Mouse (Mus musculus) limb, embryonic 14.5 days (tissue): ENCODE measurements around the gene Dab2ip. TPM values are rescaled to one million over a fixed set of nuclear protein-coding genes. Genes with fewer than 3 reads are reported as not detected.

Source experiments
- ATAC-seq: fragments of 200-750 bp; cut with Nextera tagmentation; 2 replicates; pipeline ENCODE4 v1.8.0; 2017; ENCODE audit warnings: low read depth, moderate number of reproducible peaks, moderate TSS enrichment; ENCODE audit not compliant: low FRiP score
- DNase-seq: peaks from one replicate; pipeline ENCODE4 v3.0.0-alpha.2; 2015; ENCODE audit warnings: low spot score
- H3K27ac ChIP-seq: fragments of 300-500 bp; sonication (generic); replicated peaks from 2 replicates; pipeline ENCODE4 v1.5.1; 2014; ENCODE audit warnings: low read depth, mild to moderate bottlenecking, low read length, moderate library complexity, mixed read lengths
- H3K27me3 ChIP-seq: fragments of 300-500 bp; sonication (generic); 2 replicates; pipeline ENCODE4 v1.6.1; 2014; ENCODE audit warnings: low read length, mixed read lengths; ENCODE audit not compliant: control insufficient read depth, insufficient read depth
- H3K36me3 ChIP-seq: fragments of 300-500 bp; sonication (generic); 2 replicates; pipeline ENCODE4 v1.6.1; 2014; ENCODE audit warnings: mild to moderate bottlenecking, low read length, moderate library complexity, mixed read lengths; ENCODE audit not compliant: control insufficient read depth, insufficient read depth
- H3K4me1 ChIP-seq: fragments of 300-500 bp; sonication (generic); 2 replicates; pipeline ENCODE4 v1.6.1; 2014; ENCODE audit warnings: antibody characterized with exemption, low read length, mixed read lengths; ENCODE audit not compliant: control insufficient read depth, insufficient read depth
- H3K4me2 ChIP-seq: fragments of 300-500 bp; sonication (generic); replicated peaks from 2 replicates; pipeline ENCODE4 v1.6.1; 2014; ENCODE audit warnings: low read depth, mild to moderate bottlenecking, low read length, moderate library complexity; ENCODE audit not compliant: severe bottlenecking
- H3K4me3 ChIP-seq: fragments of 300-500 bp; sonication (generic); replicated peaks from 2 replicates; pipeline ENCODE4 v1.5.1; 2014; ENCODE audit warnings: low read length
- H3K9ac ChIP-seq: fragments of 300-500 bp; sonication (generic); 2 replicates; pipeline ENCODE4 v1.6.1; 2014; ENCODE audit warnings: mild to moderate bottlenecking, low read depth, low read length, moderate library complexity; ENCODE audit not compliant: severe bottlenecking
- H3K9me3 ChIP-seq: fragments of 300-500 bp; sonication (generic); 2 replicates; pipeline ENCODE4 v1.6.1; 2016; ENCODE audit warnings: low read length; ENCODE audit not compliant: control insufficient read depth
- POLR2A ChIP-seq: fragments of 200-500 bp; IDR thresholded peaks from 2 replicates; pipeline ENCODE4 v1.8.0; 2012; ENCODE audit warnings: inconsistent platforms, mild to moderate bottlenecking, moderate library complexity, borderline replicate concordance; ENCODE audit not compliant: insufficient read depth, insufficient read length; ENCODE audit errors: extremely low read depth
- WGBS: fragments of 180-500 bp; shearing (Covaris S2); extraction: QIAGEN DNeasy Blood & Tissue Kit; methylation state at CpG from one replicate; pipeline ENCODE4 v1.1.7; 2014; 5-methylcytosine and 5-hydroxymethylcytosine counted together
- polyA plus RNA-seq, 2 experiments: library from polyadenylated mRNA; depleted of rRNA in 1 of 2; stranded (reverse) in 1 of 2; unstranded in 1 of 2; fragments of >200 nt; fragmentation: Nextera tagmentation in 1 of 2; extraction: Ambion mirVana in 1 of 2; gene quantifications; 2 replicates each; pipeline versions ENCODE4 v1.2.1 to v1.2.3; 2012 to 2014

The Dab2ip gene
- polyA plus RNA-seq, 2 experiments = 62.2 to 69.8 TPM

- Histone ChIP-seq H3K36me3 (peaks cover 6% of the 10 kb centered on the region; the same call in 1 of the 2 replicates), H3K27me3 (no peaks in the 10 kb centered on the region), H3K9ac (peak overlapping the region; percentile 88), H3K4me1 (peaks cover 72% of the 10 kb centered on the region), H3K27ac (peak overlapping the region; percentile 78), H3K4me2 (peak overlapping the region; percentile 79), H3K9me3 (no peaks in the 10 kb centered on the region), H3K4me3 (peak overlapping the region; percentile 84)
- ATAC-seq (peak; percentile 83), DNase-seq (peak; percentile 80)
- TF ChIP-seq POLR2A = peak; percentile 69; the same call in 1 of the 2 replicates
- WGBS = 1% methylated on average over 33 of the region's 41 CpGs
These were observed 63.7 kb downstream of the Dab2ip start for GRCm38 (mm10) chr2:35621796-35622195.

DNA sequence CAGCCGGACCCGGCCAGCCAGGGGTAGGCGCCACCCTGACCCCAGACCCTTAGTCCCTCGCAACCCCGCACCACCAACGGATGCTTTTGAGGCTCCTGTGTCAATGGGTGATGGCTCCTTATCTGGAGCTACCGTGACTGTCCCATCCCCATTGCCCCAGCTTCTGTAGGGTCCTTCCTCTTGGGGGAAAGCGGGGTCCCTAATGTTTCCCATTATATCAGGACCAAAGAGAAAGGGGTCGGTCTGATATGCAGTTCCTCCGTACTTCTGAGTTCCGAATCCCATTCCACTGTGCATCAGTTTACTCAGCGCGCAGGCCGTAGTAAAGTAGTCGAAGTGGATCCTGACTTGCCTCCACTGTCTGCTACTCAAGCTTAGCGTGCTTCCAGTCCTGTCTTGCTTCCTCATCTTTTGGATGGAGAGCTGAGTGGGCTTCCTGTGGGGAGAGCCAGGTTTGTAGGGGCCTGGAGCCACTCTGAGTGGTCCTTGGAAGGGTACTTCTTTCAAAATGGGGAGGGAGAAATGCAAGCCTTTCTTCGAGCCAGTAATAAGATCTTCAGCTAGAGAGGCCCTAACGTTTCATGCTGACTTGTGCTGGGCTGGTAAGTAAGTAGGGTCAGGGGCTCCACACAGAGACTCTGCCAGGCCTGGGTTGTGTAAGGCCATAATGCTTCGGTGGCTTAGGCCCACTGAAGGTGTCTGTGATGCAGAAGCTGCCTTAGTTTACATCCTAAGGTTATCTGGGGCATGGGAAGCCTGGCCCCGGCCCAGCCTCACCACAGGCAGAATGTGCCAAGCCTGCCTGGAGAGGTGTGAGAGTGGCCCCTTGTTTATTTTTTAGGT is 64.4 kb downstream of the Dab2ip start:
- no peaks in the 10 kb centered on the region for H3K27me3 ChIP-seq
- no peak for TF ChIP-seq POLR2A
- no peaks in the 10 kb centered on the region for H3K9me3 ChIP-seq
- H3K4me3 ChIP-seq = peak overlapping the region; percentile 84
- under 1% methylated on average over 19 of the region's 20 CpGs for WGBS
- DNase-seq (no peak), ATAC-seq (peak; percentile 13)
- peak overlapping the region; percentile 79 for H3K4me2 ChIP-seq
- H3K36me3 ChIP-seq = peaks cover 6% of the 10 kb centered on the region; the same call in 1 of the 2 replicates
- H3K4me1 ChIP-seq = peaks cover 78% of the 10 kb centered on the region
- peak overlapping the region; percentile 88 for H3K9ac ChIP-seq
- peak overlapping the region; percentile 78 for H3K27ac ChIP-seq

DNA sequence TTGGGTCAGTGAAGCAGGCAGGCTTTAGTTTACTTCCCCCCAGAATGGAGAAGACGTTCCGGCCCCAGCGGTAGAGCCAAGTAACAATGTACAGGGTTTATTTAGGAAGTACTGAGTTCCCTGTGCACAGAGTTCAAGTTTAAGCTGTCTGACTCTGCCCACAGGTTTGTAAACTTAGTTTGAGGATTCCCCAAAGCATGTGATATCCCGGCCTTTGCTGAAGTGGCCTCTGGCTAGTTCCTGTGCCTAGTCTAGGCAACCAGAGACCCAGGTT is 65.0 kb downstream of the Dab2ip start:
- Histone ChIP-seq H3K9me3 (no peaks in the 10 kb centered on the region), H3K4me1 (peaks cover 82% of the 10 kb centered on the region), H3K27ac (peak overlapping the region; percentile 78; the same call in 1 of the 2 replicates), H3K27me3 (no peaks in the 10 kb centered on the region), H3K9ac (peak overlapping the region; percentile 88), H3K4me3 (peak overlapping the region; percentile 84), H3K4me2 (peak overlapping the region; percentile 79), H3K36me3 (peaks cover 6% of the 10 kb centered on the region; the same call in 1 of the 2 replicates)
- TF ChIP-seq POLR2A = no peak
- 20% methylated on average over 4 of the region's 4 CpGs for WGBS
- ATAC-seq (no peak), DNase-seq (no peak)

DNA sequence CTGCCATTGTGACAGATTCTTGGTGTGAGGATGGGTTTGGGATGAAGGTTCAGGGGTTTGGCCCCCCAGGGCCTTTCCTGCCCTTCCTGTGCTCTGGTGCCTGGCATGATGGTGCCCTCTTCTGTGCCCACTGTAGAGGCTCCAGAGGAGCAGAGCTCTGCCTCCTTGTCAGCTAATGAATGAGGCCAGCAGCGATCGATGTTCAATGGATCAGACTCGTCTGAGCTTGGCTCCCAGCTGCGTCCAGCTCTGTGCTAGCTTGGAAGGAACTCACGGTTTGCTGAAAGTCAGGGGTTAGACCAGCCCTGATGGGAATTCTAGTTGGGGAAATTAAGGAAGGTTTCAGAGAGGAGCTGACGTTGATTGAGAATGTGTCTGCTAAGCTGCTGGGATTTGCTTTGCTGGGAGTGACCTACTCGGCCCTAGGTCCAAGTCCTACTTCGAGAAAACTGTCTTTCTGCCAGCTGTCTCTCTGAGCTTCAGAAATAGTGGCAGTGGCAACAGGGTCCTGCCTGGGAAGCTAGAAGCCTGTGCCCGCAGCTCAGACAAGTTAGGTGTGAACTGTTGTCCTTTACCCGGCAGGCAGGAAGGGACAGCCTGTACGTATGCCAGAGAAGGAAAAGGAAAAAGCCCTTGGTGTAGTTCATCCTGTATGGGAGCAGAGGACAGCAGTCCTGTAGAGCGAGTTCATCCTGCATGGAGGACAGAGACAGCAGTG is 65.5 kb downstream of the Dab2ip start:
- WGBS = 32% methylated on average over 12 of the region's 12 CpGs
- ATAC-seq = no peak
- H3K9ac ChIP-seq = peak overlapping the region; percentile 88
- H3K4me2 ChIP-seq = peak overlapping the region; percentile 79
- H3K36me3 ChIP-seq = peaks cover 6% of the 10 kb centered on the region; the same call in 1 of the 2 replicates
- peak overlapping the region; percentile 84 for H3K4me3 ChIP-seq
- H3K27ac ChIP-seq = no peak overlapping the region
- H3K27me3 ChIP-seq = no peaks in the 10 kb centered on the region
- no peak for TF ChIP-seq POLR2A
- H3K9me3 ChIP-seq = no peaks in the 10 kb centered on the region
- no peak for DNase-seq
- H3K4me1 ChIP-seq = peaks cover 81% of the 10 kb centered on the region

DNA sequence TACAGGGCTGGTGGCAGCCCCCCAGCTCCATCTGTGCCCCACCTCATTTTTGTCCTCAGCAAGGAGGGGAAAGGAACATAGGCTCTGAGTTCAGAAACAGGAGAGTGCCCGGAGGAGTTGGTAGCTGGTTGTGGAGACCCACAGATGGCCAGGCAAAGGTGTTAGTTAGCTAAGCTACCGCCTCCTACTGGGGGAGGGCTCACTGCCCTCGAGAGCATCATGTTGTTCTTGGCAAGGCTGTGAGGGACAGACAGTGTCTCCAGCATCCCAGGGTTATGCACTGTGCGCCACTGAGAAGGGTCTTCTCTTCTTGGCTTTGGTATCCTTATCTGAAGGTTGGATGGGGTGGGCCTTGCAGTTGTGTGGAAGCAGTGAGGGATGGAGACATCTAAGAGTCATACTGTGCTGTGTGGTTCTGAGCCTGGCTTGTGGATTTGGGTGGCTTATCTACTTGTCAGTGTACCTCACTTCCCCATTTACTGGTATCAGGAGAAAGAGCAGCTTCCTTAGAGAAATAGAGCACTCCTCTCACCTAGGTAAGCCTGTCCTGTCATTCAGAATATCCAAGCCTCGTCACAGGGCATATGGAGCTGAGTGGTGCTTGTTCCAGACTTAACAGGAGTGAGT is 66.4 kb downstream of the Dab2ip start:
- Histone ChIP-seq H3K9ac (peak overlapping the region; percentile 88; the same call in 1 of the 2 replicates), H3K4me1 (peaks cover 74% of the 10 kb centered on the region), H3K4me3 (peak overlapping the region; percentile 84), H3K27me3 (no peaks in the 10 kb centered on the region), H3K27ac (no peak overlapping the region), H3K9me3 (no peaks in the 10 kb centered on the region), H3K36me3 (peaks cover 6% of the 10 kb centered on the region; the same call in 1 of the 2 replicates), H3K4me2 (peak overlapping the region; percentile 79; the same call in 1 of the 2 replicates)
- DNase-seq (no peak), ATAC-seq (no peak)
- WGBS = 54% methylated on average over 5 of the region's 5 CpGs
- no peak for TF ChIP-seq POLR2A
